Mouse (Mus musculus) MEL (cell line): ENCODE results near the gene Tmem150a. TPM values are rescaled to one million over a fixed set of nuclear protein-coding genes. Genes with fewer than 3 reads are reported as not detected.

Experiments
- DNase-seq: peaks from one replicate; pipeline ENCODE4 v3.0.0; 2011; ENCODE audit warnings: low read depth, low spot score
- H3K27ac ChIP-seq: 2 replicates; pipeline ENCODE4 v1.5.1; 2012; ENCODE audit warnings: low read depth, mild to moderate bottlenecking, control low read depth, low read length, moderate library complexity; ENCODE audit not compliant: control insufficient read depth
- H3K27me3 ChIP-seq, 2 experiments: fragments of 150-350 bp in 1 of 2; sonication (generic) in 1 of 2; 2 replicates each; pipeline ENCODE4 v1.6.1; 2012; ENCODE audit warnings: low read length in 2 of 2, mild to moderate bottlenecking in 2 of 2, improper control_type of control experiment in 1 of 2, moderate library complexity in 1 of 2; ENCODE audit not compliant: insufficient read depth in 2 of 2, control insufficient read depth in 1 of 2
- H3K36me3 ChIP-seq, 2 experiments: 2 replicates each; pipeline ENCODE4 v1.6.1; 2012 to 2014; ENCODE audit warnings: low read length in 2 of 2, improper control_type of control experiment in 1 of 2, inconsistent platforms in 1 of 2, mild to moderate bottlenecking in 1 of 2; ENCODE audit not compliant: insufficient read depth in 2 of 2, control insufficient read depth in 1 of 2
- H3K4me1 ChIP-seq, 2 experiments: fragments of 150-350 bp in 1 of 2; sonication (generic) in 1 of 2; 2 replicates each; pipeline ENCODE4 v1.6.1; 2012; ENCODE audit warnings: low read length in 2 of 2, improper control_type of control experiment in 1 of 2, mild to moderate bottlenecking in 1 of 2; ENCODE audit not compliant: insufficient read depth in 2 of 2, control insufficient read depth in 1 of 2
- H3K4me3 ChIP-seq, 2 experiments: fragments of 150-350 bp in 1 of 2; sonication (generic) in 1 of 2; 2 replicates each; pipeline ENCODE4 v1.5.1; 2012; ENCODE audit warnings: low read depth in 2 of 2, low read length in 2 of 2, mild to moderate bottlenecking in 2 of 2, moderate library complexity in 2 of 2, control low read depth in 1 of 2, improper control_type of control experiment in 1 of 2; ENCODE audit not compliant: control insufficient read depth in 1 of 2, insufficient read depth in 1 of 2
- H3K79me2 ChIP-seq: 2 replicates; pipeline ENCODE4 v1.6.1; 2012; ENCODE audit warnings: mild to moderate bottlenecking, low read length, moderate library complexity; ENCODE audit not compliant: control insufficient read depth, poor library complexity, insufficient read depth
- H3K9ac ChIP-seq: 2 replicates; pipeline ENCODE4 v1.6.1; 2012; ENCODE audit warnings: low read depth, mild to moderate bottlenecking, control low read depth, low read length, moderate library complexity; ENCODE audit not compliant: control insufficient read depth, poor library complexity, severe bottlenecking
- H3K9me3 ChIP-seq: fragments of 150-350 bp; sonication (generic); replicated peaks from 2 replicates; pipeline ENCODE4 v1.6.1; 2012; ENCODE audit warnings: mild to moderate bottlenecking, low read length, improper control_type of control experiment, moderate library complexity; ENCODE audit not compliant: insufficient read depth
- CHD1 ChIP-seq: IDR thresholded peaks from 2 replicates; pipeline ENCODE4 v1.6.1; 2012; ENCODE audit warnings: low read depth, mild to moderate bottlenecking, inconsistent platforms, low read length, improper control_type of control experiment
- CTCF ChIP-seq, 3 experiments: IDR thresholded peaks in 2 of 3; conservative IDR thresholded peaks in 1 of 3; 2 replicates each; pipeline ENCODE4 v1.5.1; 2011 to 2012; ENCODE audit warnings: low read length in 3 of 3, low read depth in 2 of 3, mild to moderate bottlenecking in 2 of 3, improper control_type of control experiment in 1 of 3, inconsistent platforms in 1 of 3, mixed read lengths in 1 of 3, moderate library complexity in 1 of 3; ENCODE audit not compliant: control insufficient read depth in 1 of 3, insufficient read depth in 1 of 3, poor library complexity in 1 of 3, severe bottlenecking in 1 of 3
- ELF1 ChIP-seq: IDR thresholded peaks from 2 replicates; pipeline ENCODE4 v1.6.1; 2014; ENCODE audit warnings: low read depth, mild to moderate bottlenecking, inconsistent platforms, low read length, improper control_type of control experiment, moderate library complexity
- EP300 ChIP-seq, 2 experiments: IDR thresholded peaks; 2 replicates each; pipeline ENCODE4 v1.6.1; 2011; ENCODE audit warnings: improper control_type of control experiment in 2 of 2, low read length in 2 of 2, low read depth in 1 of 2, mild to moderate bottlenecking in 1 of 2
- ETS1 ChIP-seq: IDR thresholded peaks from 2 replicates; pipeline ENCODE4 v1.6.1; 2012; ENCODE audit warnings: low read depth, mild to moderate bottlenecking, inconsistent platforms, low read length, improper control_type of control experiment, moderate library complexity
- GATA1 ChIP-seq: IDR thresholded peaks from 2 replicates; pipeline ENCODE4 v1.6.1; 2011; ENCODE audit warnings: low read depth, low read length, improper control_type of control experiment
- MAFK ChIP-seq: IDR thresholded peaks from 2 replicates; pipeline ENCODE4 v1.6.1; 2011; ENCODE audit warnings: low read depth, mild to moderate bottlenecking, low read length, improper control_type of control experiment, borderline replicate concordance
- MAX ChIP-seq: IDR thresholded peaks from 2 replicates; pipeline ENCODE4 v1.6.1; 2011; ENCODE audit warnings: low read length, improper control_type of control experiment
- MAZ ChIP-seq: IDR thresholded peaks from 2 replicates; pipeline ENCODE4 v1.6.1; 2012; ENCODE audit warnings: low read depth, mild to moderate bottlenecking, inconsistent platforms, low read length, improper control_type of control experiment
- MYC ChIP-seq: IDR thresholded peaks from 2 replicates; pipeline ENCODE4 v1.6.1; 2011; ENCODE audit warnings: low read depth, mild to moderate bottlenecking, low read length, improper control_type of control experiment, moderate library complexity
- NELFE ChIP-seq: IDR thresholded peaks from 2 replicates; pipeline ENCODE4 v1.6.1; 2011; ENCODE audit warnings: low read depth, low read length, improper control_type of control experiment
- POLR2A ChIP-seq, 2 experiments: IDR thresholded peaks; 2 replicates each; pipeline ENCODE4 v1.6.1; 2011 to 2012; ENCODE audit warnings: low read length in 2 of 2, mild to moderate bottlenecking in 2 of 2, control low read depth in 1 of 2, improper control_type of control experiment in 1 of 2, low read depth in 1 of 2, moderate library complexity in 1 of 2; ENCODE audit not compliant: control insufficient read depth in 1 of 2, insufficient read depth in 1 of 2, poor library complexity in 1 of 2
- POLR2AphosphoS2 ChIP-seq: IDR thresholded peaks from 2 replicates; pipeline ENCODE4 v1.6.1; 2011; ENCODE audit warnings: low read length, improper control_type of control experiment
- POLR2AphosphoS5 ChIP-seq: IDR thresholded peaks from 2 replicates; pipeline ENCODE4 v1.6.1; 2012; ENCODE audit warnings: low read depth, borderline replicate concordance, mild to moderate bottlenecking, inconsistent platforms, low read length, moderate library complexity, mixed read lengths
- RAD21 ChIP-seq: IDR thresholded peaks from 2 replicates; pipeline ENCODE4 v1.6.1; 2011; ENCODE audit warnings: mild to moderate bottlenecking, low read depth, low read length, improper control_type of control experiment
- TAL1 ChIP-seq: IDR thresholded peaks from 2 replicates; pipeline ENCODE4 v1.6.1; 2012; ENCODE audit warnings: mild to moderate bottlenecking, inconsistent platforms, low read length, moderate library complexity, mixed read lengths
- TBP ChIP-seq: IDR thresholded peaks from 2 replicates; pipeline ENCODE4 v1.8.0; 2011; ENCODE audit warnings: low read depth, low read length, improper control_type of control experiment
- TCF12 ChIP-seq: IDR thresholded peaks from 2 replicates; pipeline ENCODE4 v1.6.1; 2014; ENCODE audit warnings: low read depth, mild to moderate bottlenecking, inconsistent platforms, low read length, improper control_type of control experiment, moderate library complexity
- UBTF ChIP-seq: IDR thresholded peaks from 2 replicates; pipeline ENCODE4 v1.6.1; 2012; ENCODE audit warnings: low read depth, mild to moderate bottlenecking, inconsistent platforms, low read length, improper control_type of control experiment, moderate library complexity, borderline replicate concordance; ENCODE audit not compliant: insufficient read depth
- USF2 ChIP-seq, 2 experiments: IDR thresholded peaks; 2 replicates each; pipeline ENCODE4 v1.6.1; 2011 to 2012; ENCODE audit warnings: improper control_type of control experiment in 2 of 2, low read length in 2 of 2, borderline replicate concordance in 1 of 2, inconsistent platforms in 1 of 2, low read depth in 1 of 2, mild to moderate bottlenecking in 1 of 2; ENCODE audit not compliant: insufficient read depth in 1 of 2
- ZC3H11A ChIP-seq: IDR thresholded peaks from 2 replicates; pipeline ENCODE4 v1.6.1; 2012; ENCODE audit warnings: low read depth, mild to moderate bottlenecking, inconsistent platforms, low read length, improper control_type of control experiment
- ZMIZ1 ChIP-seq: IDR thresholded peaks from 2 replicates; pipeline ENCODE4 v1.6.1; 2012; ENCODE audit warnings: low read depth, mild to moderate bottlenecking, inconsistent platforms, low read length, improper control_type of control experiment, moderate library complexity
- ZNF384 ChIP-seq: IDR thresholded peaks from 2 replicates; pipeline ENCODE4 v1.6.1; 2012; ENCODE audit warnings: low read depth, mild to moderate bottlenecking, inconsistent platforms, low read length, improper control_type of control experiment
- polyA plus RNA-seq, 2 experiments: library from polyadenylated mRNA; stranded (reverse) in 1 of 2; unstranded in 1 of 2; fragments of >175 nt in 1 of 2; fragments of >200 nt in 1 of 2; gene quantifications; 2 replicates each; pipeline versions ENCODE4 v1.2.1 to v1.2.4; 2012; ENCODE audit warnings: low replicate concordance in 2 of 2, low read depth in 1 of 2; ENCODE audit not compliant: insufficient read length in 2 of 2, insufficient read depth in 1 of 2, missing spikeins in 1 of 2
- total RNA-seq: library from RNA; depleted of rRNA; stranded (reverse); fragments of 300-350 nt; gene quantifications from 2 replicates; pipeline ENCODE4 v1.2.3, GENCODE M21; 2012

Tmem150a gene
- total and polyA plus RNA-seq, 3 experiments = 0.15 to 2.5 TPM; not detected in 1

DNA sequence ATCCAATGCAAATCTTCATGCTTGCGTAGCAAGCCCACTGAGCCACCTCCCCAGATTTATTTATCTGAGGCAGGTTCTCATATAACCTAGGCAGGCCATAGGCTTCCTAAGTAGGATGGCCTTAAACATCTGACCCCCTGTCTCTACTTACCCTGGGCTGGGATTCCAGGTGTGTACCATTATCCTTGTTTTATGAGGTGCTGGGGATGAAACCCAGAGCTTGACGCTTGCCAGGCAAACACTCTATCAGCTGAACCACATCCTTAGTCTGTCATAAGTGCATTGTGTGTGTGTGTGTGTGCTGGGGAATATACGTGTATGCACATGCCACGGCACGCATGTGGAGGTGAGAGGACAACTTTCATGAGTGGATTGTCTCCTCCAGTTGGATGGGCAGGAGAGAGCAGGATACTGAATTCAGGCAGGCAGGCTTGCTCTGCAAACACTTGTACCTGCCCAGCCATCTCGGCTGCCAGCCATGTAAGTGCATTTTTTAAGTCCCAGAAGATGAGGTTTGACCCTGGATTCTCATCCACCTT, 33.6 kb downstream of the Tmem150a start:
- TF ChIP-seq RAD21 = no peak
- no peak for TF ChIP-seq NELFE
- TF ChIP-seq POLR2AphosphoS5 = peak; percentile 98; the same call in 1 of the 2 replicates
- TF ChIP-seq ZNF384 = no peak

DNA sequence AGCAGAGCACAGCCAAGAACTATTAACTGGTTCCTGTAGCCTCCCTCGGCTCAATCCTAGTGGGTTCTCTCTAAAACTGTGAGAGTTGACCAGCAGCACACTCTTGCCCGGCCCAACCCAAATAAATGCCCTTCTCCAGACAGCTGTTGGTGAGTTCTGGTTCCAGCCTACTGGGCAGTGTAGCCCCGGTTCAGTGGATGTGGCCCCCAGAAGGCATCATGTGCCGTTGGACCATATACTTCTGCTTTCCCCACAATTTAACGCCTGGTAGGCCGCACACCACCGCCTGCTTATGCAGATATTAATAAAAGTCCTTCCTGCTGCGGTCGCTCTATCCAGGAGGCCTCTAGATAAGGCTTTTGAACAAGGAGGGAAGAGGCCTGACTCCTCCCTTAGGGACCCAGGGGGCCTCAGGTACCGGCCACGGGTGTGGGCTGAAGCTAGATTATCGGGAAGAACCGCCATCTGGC, 34.3 kb downstream of the Tmem150a start:
- DNase-seq = peak; percentile 98
- H3K4me1 ChIP-seq = peaks cover 0 to 52% of the 10 kb centered on the region in 2 experiments; a peak in 3 of 4 replicates
- H3K27ac ChIP-seq = peak overlapping the region; percentile 99
- no peaks in the 10 kb centered on the region for H3K27me3 ChIP-seq
- H3K9me3 ChIP-seq = no peaks in the 10 kb centered on the region
- peaks cover 63% of the 10 kb centered on the region for H3K79me2 ChIP-seq
- no peak for TF ChIP-seq CHD1
- no peak for TF ChIP-seq ZMIZ1
- no peak for TF ChIP-seq ETS1
- no peak for TF ChIP-seq MAFK
- peak; percentile 97 for TF ChIP-seq TBP
- no peak for TF ChIP-seq ZNF384
- TF ChIP-seq NELFE = no peak
- TF ChIP-seq USF2 (IDR thresholded peaks at IDR 0.05; ENCODE audit: borderline replicate concordance in 1 of 2, insufficient read depth in 1 of 2, low read depth in 1 of 2, low read length in 2 of 2) = no peak
- TF ChIP-seq MAX = no peak
- peak in 1 of 2 experiments; percentile 17; a peak in 1 of 4 replicates for TF ChIP-seq POLR2A (IDR thresholded peaks at IDR 0.05; ENCODE audit: control insufficient read depth in 1 of 2, insufficient read depth in 1 of 2, low read depth in 1 of 2, low read length in 2 of 2, poor library complexity in 1 of 2)
- no peak for TF ChIP-seq CTCF (IDR thresholded peaks at IDR 0.05 in 2 of 3, conservative IDR thresholded peaks at IDR 0.05 in 1 of 3; ENCODE audit: control insufficient read depth in 1 of 3, insufficient read depth in 1 of 3, low read depth in 2 of 3, low read length in 3 of 3, poor library complexity in 1 of 3, severe bottlenecking in 1 of 3)
- TF ChIP-seq TAL1 = peak; percentile 99
- no peak for TF ChIP-seq TCF12
- no peak for TF ChIP-seq MAZ
- peak; percentile 49; the same call in 1 of the 2 replicates for TF ChIP-seq POLR2AphosphoS5
- TF ChIP-seq POLR2AphosphoS2 = no peak
- TF ChIP-seq MYC = no peak
- no peak for TF ChIP-seq EP300 (IDR thresholded peaks at IDR 0.05; ENCODE audit: low read depth in 1 of 2, low read length in 2 of 2)
- TF ChIP-seq ZC3H11A = no peak
- peak; percentile 97 for TF ChIP-seq GATA1
- no peak for TF ChIP-seq ELF1
- TF ChIP-seq UBTF = peak; percentile 98; the same call in 1 of the 2 replicates
- TF ChIP-seq, all 39 proteins: peak for 6
- peak overlapping the region; percentile 2 to 77 for H3K4me3 ChIP-seq
- peak overlapping the region; percentile 96 for H3K9ac ChIP-seq
- H3K36me3 ChIP-seq = peaks cover 2 to 53% of the 10 kb centered on the region in 2 experiments; a peak in 3 of 4 replicates

More for the DNA sequence above, 33.6 kb downstream of the Tmem150a start:
- Histone ChIP-seq H3K4me3 (peak overlapping the region; percentile 2 to 51; a peak in 3 of 4 replicates), H3K9ac (peak overlapping the region; percentile 84), H3K36me3 (peaks cover 2 to 57% of the 10 kb centered on the region in 2 experiments; a peak in 3 of 4 replicates), H3K27me3 (no peaks in the 10 kb centered on the region), H3K4me1 (peaks cover 0 to 54% of the 10 kb centered on the region in 2 experiments; a peak in 3 of 4 replicates), H3K9me3 (no peaks in the 10 kb centered on the region), H3K79me2 (peaks cover 63% of the 10 kb centered on the region), H3K27ac (peak overlapping the region; percentile 99)
- peak; percentile 75 for DNase-seq
